Mouse (Mus musculus) G1E (cell line): Measurements from ENCODE around the gene Usp42.

ENCODE experiments used
- CTCF ChIP-seq: IDR thresholded peaks from 2 replicates; pipeline ENCODE4 v1.5.1; 2012; ENCODE audit warnings: low read depth, low read length, inconsistent platforms, mixed read lengths
- GATA1 ChIP-seq: IDR thresholded peaks from 2 replicates; pipeline ENCODE4 v1.6.1; 2012; ENCODE audit warnings: borderline replicate concordance, low read length, inconsistent platforms, mixed read lengths
- GATA2 ChIP-seq: IDR thresholded peaks from 2 replicates; pipeline ENCODE4 v1.6.1; 2012; ENCODE audit warnings: low read depth, low read length, inconsistent platforms, borderline replicate concordance
- POLR2AphosphoS5 ChIP-seq: IDR thresholded peaks from 2 replicates; pipeline ENCODE4 v1.6.1; 2012; ENCODE audit warnings: low read depth, low read length, inconsistent platforms; ENCODE audit not compliant: insufficient replicate concordance
- TAL1 ChIP-seq: conservative IDR thresholded peaks from 2 replicates; pipeline ENCODE4 v1.6.1; 2012; ENCODE audit warnings: low read depth, low read length, inconsistent platforms, mixed read lengths

DNA sequence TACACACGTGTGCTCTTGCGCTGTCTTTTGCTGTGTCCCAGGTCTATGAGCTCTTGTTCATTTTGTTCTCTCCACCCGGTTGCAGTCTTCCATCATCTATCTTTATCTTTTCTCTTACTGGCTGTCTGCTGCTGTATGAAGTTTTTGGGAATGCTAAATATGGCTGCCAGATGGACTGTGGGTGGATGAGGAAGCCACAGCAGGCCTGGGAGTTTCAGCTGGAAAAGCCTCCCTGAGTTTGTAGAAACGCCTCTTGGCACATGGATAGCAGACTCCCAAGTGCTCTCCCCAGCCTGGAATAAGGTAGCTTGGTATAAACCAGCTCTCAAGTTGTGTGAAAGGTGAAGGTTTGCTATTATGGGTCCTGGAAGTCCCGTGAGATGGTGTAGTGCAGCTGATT lies 41.2 kb downstream of the Usp42 start:
- TF ChIP-seq CTCF (no peak), GATA1 (no peak), GATA2 (no peak), POLR2AphosphoS5 (no peak), TAL1 (no peak)
